Mouse (Mus musculus): ENCODE results near the gene Best1. TPM values are rescaled to one million over a fixed set of nuclear protein-coding genes. Genes with fewer than 3 reads are reported as not detected.
A peak's percentile ranks its signal among the peaks of the same experiment; 100 is the strongest.

Gene Best1
- total RNA-seq, 2 experiments from 2014 or later = 1.1 TPM; not detected in 1

DNA sequence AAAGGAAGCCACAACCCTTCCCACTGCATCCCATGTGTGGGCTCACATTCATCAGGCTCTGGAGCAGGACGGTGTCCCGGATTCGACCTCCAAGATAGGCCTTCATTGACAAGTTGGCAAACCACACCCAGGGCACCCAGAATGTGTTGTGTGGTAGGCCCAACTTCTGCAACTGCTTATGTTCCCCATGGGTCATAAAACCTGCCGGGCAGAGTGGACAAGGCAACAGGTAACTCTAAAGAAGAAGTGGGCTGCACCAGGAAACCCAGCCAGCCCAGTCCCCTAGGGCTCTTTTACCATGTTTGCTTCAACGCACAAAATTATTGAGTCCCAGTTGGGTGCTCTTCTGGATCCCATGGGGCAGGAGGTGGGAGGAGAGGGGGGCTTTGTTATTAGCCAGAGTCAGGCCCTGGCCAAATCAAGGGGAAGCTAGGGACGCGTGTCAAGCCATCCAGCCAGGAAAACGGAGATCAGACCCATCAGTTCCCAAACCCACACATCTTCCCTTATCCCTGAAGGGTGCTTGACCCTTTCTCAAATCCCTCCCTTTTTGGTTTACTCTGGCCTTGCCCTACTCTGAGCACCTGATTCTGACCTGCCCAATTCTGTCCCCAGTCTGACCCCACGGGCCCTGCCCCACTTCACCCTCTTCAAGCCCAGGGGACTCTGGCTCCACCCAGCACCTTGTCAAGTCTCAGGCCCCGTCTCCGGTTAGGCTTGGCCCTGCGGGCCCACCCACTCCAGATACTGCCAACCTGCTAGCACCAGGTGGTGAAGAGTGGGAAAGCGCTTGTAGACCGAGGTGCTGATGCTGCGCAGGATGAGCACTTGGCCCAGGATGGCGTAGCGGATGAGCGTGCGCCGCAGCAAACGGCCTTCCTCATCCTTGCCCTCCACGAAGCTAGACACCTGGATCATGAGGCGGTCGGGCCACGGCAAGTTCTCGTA lies 9.1 kb downstream of the Best1 start:
- ATAC-seq (replicated peaks; ENCODE audit: poor library complexity) = no peak; the same call in 1 of the 2 replicates

DNA sequence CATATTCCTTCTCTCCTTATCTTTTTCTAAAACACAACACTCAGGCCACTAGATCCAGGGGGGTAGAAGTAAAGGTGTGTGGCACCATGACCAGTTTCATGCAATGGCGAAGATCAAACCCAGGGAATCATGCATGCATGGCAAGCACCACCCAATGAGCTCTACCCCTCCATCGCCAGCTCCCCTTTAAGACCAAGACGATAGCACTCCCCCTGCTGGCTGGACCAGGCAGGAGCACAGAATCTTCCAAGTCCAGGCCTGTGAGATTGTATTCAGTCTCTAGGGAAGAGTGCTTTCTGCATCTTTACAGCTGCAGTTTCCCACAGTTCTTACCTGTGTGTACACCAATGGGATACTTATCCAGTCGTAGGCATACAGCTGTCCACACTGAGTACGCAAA lies 10.1 kb downstream of the Best1 start:
- peak; percentile 67 for ATAC-seq (replicated peaks; ENCODE audit: poor library complexity)

DNA sequence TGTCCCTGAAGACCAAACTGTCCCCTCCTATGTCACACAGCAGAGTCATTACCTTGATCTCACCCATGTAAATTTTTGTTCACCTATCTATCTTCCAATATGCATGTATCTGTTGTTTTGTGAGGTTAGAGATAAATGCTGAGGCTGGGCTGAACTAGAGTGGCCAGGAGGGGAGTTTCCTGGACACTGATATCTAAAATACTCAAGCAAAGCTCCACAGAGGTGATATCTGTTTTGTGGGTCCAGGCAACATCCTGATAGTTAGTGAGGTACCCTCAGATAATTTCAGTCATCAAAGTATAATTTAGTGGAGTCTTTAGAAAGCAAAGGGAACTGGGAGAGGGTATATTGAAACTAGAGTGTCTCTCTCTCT lies 11.6 kb downstream of the Best1 start:
- peak; percentile 23; the same call in 1 of the 2 replicates for ATAC-seq (replicated peaks; ENCODE audit: poor library complexity)

DNA sequence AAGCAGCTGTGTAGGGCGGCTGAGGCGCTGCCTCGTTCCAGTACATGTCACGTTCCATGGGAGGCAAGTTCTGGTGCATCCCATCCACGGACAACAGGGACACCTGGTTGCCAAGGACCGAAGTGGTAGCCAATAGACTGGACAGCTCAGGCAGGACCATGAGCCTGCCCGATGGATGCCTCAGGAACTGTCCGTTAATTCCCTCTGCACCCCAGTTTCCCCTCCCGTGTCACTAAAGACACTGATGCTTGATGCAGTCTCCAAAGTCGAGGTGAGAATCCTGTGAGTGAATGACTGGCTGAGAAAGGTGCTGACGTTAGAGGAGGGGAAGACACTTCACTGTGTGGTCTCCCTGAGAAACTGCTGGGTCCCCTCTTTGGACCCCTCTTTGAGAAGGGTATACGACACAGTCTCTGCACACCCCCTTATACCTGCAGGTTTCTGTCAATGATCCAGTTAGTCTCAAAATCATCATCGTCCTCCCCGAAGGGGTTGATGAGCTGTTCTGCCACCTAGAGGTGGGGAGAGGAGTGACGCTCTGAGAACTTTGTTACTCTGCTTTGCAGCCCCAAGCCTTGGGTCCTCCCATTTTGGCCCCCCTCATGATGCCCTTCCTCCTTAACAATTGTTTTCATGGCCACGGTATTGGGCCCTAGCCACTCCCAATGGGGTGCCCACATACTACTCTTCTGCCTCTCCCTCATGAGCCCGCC lies 12.1 kb downstream of the Best1 start:
- ATAC-seq (replicated peaks; ENCODE audit: poor library complexity) = peak; percentile 57

DNA sequence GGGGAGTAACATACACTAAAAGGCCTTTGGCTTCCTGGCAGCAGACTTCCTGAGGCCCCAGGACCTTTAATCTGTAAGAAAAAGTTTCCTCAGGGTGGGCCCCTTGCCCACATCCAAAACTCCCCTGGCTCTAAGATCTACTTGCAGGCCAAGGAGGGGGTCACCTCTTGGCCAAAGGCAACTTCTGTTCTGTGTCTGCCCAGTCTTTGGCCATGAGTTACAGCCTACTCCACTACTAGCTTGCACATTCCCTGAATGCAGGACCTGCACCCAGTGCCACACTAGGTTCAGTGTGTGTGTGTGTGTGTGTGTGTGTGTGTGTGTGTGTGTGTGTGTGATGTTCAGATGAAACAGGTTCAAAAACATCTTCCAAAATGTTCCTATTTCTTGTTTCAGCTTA lies 13.8 kb downstream of the Best1 start:
- ATAC-seq (replicated peaks; ENCODE audit: poor library complexity) = no peak

DNA sequence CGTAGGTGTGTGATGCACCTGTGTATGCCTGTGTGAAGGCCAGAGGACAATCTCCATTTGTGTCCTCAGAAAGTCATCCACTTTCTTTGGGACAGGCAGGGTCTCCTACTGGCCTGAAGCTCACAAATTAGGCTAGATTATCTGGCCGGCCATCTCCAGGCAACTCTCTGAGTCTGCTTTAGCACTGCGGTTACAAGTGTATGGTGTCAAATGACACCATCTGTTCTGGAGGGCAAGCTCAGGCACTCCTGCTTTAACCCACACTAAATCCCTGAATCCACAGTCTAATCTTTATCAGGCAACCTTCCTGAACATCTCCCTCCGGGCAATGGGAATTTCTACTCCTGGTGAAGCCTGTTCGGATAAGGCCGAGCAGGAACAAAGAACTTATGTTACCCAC lies 14.2 kb downstream of the Best1 start:
- ATAC-seq (replicated peaks; ENCODE audit: poor library complexity) = no peak

DNA sequence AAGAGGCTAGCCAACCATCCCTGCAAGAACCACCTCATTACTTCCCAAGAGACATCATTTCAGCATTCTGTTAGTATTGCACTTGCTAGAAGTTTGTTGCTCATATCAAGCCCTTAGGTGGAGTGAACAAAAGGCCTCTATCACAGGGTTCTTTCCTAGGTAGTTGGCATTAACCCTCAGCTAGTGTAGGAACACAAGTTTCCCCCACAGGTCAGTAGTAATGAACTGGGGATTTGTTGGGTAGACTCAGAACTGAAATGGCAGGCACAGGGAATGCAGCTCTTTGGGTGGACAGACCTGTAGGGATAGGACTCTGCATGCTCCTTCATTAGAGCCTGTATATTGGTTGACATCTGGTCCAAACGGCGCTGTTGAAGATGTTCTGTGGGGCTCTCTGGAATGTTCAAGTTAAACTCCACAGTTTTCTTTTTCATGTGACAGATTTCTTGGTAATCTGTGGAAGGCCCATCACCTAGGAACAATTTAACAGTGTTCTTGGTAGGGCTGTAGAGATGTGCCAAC lies 15.5 kb downstream of the Best1 start:
- ATAC-seq (replicated peaks; ENCODE audit: poor library complexity) = no peak

DNA sequence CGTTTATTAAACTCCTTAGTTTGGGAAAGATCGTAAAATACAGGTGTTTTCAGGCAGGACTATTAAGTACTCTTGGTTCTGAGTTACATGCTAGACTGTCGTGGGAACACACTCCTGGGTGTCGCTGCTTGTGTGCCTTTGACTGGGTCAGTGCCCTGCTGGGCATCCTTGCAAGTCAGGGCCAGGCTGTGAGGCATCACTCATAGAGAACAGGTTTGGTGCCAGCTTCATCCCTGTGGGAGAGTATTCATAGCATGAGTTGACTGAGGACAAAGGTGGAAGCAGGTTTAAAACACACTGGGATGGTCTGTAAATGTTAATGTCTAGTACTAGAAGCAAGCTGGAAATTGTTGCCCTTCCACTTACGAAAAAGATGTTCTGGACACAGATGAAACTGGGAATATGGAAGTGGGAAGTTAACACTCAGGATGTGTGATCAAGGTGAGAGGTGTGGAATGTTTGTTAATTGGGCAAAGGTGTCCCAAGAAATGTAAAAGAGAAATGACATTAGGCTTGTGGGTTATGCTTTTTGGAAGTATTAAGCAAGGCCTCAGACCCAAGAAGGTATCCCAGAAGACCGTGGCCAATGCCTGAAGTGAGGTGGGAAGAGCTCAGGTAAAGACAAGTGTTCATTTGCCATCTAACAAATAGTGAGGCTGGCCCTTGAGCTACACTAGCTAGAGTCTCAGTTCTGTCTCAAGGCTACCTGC lies 16.1 kb downstream of the Best1 start:
- no peak for ATAC-seq (replicated peaks; ENCODE audit: poor library complexity)

DNA sequence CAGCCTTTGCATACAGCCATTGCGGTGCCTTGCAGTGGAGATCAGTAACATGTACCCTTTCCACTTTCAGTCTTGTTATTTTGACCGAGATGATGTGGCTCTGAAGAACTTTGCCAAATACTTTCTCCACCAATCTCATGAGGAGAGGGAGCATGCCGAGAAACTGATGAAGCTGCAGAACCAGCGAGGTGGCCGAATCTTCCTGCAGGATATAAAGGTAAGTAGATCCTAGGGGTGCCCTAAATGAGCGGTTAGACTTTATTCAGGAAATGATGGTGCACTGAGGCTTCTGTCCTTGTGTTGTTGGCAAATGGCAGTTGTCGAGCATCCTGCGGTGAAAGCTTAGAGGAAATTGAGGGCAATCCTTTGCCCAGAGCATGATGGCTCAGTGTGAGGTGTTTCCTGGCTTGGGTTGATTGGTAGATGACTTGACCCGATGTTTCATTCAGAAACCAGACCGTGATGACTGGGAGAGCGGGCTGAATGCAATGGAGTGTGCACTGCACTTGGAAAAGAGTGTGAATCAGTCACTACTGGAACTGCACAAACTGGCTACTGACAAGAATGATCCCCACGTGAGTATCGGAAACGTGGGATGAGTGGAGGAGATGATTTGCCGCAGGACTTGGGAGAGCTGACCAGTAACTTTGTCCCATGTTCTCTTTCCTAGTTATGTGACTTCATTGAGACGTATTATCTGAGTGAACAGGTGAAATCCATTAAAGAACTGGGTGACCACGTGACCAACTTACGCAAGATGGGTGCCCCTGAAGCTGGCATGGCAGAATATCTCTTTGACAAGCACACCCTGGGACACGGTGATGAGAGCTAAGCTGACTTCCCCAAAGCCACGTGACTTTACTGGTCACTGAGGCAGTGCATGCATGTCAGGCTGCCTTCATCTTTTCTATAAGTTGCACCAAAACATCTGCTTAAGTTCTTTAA lies 17.1 kb downstream of the Best1 start:
- peak; percentile 16 for ATAC-seq (replicated peaks; ENCODE audit: poor library complexity)

DNA sequence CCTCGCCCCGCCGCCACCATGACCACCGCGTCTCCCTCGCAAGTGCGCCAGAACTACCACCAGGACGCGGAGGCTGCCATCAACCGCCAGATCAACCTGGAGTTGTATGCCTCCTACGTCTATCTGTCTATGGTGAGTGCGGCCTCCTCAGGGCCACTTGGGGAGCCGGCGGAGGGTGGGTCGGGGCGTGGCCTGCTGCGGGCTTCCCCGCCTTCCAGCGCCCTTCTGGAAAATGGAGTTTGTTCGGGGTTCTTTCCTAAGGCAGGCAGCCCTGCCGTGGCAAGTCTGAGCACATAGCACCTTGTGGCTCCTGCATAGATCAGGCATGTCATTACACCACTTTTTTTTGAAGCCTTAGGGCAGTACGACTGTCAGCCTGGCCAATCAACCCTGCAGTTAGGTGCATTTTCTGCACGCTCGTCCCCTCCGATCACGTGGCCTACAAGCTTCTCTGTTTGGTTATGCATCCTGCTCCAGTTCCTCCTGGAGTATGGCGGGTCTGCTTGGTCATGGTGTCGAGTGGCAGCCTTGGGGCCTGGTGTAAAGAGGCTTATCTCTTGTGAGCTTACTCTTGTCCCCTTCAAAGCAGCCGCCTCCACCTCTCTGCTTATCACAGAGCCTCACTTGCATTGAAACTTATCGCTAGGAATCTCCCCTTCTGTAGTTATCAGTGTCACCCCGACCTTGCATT lies 18.4 kb downstream of the Best1 start:
- ATAC-seq (replicated peaks; ENCODE audit: poor library complexity) = peak; percentile 47

DNA sequence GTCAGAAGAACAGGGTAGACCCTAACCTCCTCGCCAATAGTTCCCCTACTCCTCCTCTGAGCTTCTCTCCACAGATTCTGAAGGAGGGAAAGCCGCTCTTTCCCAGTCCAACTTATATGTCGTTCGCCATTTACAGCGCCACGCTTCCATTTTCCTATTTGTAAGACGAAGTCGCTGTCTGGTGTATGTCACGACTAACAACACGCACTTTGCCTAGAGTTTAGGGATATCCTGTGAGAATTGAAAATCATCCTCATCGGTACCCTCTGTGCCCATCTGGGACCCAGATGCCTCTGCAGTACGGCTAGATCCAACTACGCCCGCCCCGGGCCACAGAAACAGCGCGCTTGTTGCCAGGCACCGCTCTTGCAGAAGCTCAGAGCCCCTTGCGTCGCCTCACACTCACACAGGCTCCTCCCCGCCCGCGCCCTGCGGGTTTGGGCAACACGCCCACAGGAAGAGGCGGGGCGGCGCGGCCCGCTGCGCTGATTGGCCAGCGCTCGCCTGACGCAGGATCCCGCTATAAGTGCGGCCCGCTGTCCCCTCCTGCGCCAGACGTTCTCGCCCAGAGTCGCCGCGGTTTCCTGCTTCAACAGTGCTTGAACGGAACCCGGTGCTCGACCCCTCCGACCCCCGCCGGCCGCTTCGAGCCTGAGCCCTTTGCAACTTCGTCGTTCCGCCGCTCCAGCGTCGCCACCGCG lies 19.1 kb downstream of the Best1 start:
- ATAC-seq (replicated peaks; ENCODE audit: poor library complexity) = peak; percentile 68

DNA sequence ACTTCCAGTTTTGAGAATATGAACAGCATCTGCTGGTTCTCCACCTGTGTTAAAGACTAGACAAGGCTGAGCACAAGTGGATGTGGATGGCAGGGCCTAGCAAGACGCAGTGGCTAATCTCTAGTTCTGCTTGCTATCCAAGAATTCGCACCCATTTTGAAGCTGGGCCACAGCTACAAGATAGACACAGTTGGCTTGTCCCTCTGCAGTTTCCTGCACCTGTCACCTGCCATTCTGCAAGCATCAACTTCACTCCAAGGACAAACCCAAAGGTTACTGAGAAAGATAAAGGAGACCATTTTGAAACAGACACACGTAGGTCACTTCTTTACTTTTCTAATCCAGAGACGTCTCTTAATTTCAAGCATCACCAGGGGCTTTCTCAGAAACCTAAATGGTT lies 19.8 kb downstream of the Best1 start:
- no peak for ATAC-seq (replicated peaks; ENCODE audit: poor library complexity)

DNA sequence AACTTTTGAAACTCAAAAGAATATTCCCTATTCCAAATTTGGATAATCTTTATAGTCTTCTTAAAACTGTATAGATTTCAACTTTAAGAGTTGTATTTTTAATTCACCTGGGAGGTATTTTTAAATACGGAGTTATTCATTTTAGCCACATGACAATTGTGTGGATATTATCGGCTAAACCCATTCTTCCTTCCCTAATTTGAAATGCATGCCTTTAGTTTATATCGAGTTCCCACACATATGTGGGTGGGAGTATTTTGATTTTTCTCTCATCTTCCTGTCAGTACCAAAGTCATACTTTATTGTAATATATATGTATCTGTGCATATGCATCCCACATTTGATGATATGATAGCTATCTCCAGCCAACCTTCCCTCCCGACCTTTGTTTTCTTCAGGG lies 21.2 kb downstream of the Best1 start, which contains the start of gene Fth1:
Gene Fth1 (plus strand): TSS at position 341 of the 400 bp plus-strand sequence.
- ATAC-seq (replicated peaks; ENCODE audit: poor library complexity) = no peak

DNA sequence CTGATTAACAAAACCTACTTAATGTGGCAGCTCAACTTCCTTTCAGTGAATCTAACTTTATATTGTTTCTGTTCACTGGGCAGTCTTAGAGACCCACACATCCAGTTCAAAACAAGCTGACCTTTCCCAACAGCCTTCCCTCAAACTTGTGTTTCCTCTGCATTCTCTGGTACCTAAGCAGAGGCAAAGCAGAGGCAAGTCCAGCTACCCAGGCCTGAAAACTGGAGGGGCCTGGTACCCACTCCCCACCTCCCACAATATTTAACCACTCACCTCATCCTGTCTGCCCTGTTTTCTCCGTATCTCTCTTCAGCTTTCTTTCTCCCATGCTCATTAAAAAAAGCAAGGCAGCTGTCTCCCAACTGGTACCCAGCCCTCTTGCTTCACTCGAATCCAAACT lies 22.3 kb downstream of the Best1 start:
- no peak for ATAC-seq (replicated peaks; ENCODE audit: poor library complexity)

DNA sequence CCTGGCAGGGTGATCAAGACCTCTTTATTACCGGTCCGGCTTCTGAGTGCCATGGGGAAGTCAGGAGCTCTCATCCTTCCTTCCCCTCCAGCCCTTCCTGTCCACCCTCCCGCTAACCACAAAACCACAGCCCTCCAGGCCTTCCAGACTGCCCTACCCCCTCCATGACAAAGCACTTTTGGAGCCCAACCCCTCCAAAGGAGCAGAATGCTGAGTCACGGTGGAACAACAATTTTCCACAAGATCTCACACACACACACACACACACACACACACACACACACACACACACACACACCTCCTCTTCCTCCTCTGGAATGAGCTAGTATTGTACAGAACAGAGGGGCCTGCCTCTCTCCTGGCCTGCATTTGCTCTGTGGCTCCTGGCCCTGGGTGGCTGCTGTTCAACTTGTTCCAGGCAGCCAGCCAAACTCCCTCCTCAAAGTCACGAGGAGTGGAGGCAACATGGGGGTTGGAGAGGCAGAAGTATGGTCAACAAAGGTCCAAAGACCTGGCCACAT lies 22.9 kb downstream of the Best1 start:
- ATAC-seq (replicated peaks; ENCODE audit: poor library complexity) = peak; percentile 29

DNA sequence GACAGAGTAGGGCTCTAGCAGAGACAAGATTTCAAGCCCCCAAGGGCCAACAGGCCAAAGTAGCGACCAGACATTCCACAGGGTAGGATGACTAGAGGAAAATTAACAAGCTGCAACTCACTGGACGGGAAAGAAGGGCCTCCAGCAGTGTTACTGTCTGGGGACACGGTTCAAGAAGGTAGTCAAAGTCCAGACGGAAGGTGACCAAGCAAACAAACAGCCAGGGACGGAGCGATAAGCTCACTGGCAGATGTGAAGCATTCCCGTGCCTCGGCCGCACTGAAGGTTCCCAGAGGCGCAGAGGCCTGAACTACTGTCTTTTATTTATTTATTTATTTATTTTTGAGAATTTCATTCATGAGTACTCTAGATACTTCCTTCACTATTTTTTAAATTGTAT lies 24.3 kb downstream of the Best1 start:
- ATAC-seq (replicated peaks; ENCODE audit: poor library complexity) = no peak

DNA sequence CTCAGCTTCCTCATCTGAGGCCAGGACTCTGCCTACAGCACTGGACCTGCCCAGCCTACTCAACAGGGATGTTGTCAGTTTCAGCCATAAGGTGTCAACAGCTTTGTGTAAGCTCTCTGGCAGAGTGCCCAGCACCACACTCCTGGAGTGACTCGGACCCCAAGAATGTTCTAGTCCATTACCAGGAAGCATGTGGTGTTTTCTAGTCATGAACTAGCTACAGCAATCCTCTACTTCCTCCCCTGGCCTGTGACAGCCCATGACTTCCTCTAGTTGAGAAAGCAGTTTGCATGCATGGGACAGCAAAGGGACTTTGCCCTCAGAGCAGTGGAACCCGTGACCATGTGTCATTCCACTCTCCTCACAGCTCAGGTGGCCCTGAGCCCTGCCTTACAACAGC lies 26.6 kb downstream of the Best1 start:
- ATAC-seq (replicated peaks; ENCODE audit: poor library complexity) = peak; percentile 72

DNA sequence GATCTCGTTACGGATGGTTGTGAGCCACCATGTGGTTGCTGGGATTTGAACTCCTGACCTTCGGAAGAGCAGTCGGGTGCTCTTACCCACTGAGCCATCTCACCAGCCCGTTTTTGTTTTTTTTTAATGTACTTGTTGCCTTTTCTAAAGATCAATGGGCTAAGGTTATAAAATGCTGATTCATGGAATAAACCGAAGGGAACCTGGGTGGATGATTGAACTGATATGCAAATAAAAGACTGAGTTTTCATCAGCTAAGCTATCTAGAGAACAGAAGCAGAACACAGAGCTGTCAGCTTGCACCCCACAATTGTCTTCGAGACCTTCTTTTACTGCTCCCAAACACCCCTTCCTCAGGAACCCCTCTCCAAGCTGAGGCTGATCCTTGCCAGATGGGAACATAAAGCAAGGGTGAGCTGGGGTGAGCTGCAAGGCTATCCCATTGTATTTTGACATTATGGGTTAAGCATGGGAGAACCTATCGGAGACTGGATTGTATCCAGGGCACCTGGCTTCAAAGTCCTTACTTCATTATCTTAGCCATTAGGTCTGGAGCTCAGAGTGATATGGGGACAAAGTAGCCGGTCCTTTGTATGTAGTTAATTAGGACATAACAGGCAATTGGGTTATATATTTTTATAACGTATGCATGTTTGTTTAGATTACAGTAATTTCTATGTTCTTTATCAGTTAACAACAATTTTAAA lies 33.2 kb downstream of the Best1 start:
- no peak for ATAC-seq (replicated peaks; ENCODE audit: poor library complexity)

All from megakaryocyte progenitor cell, adult 5-6 weeks (primary cell).